Mouse (Mus musculus) thymus, adult 2 months (tissue): Measurements from ENCODE around the gene Irgq.

Source experiments
- CTCF ChIP-seq: fragments of 200-500 bp; IDR thresholded peaks from 2 replicates; pipeline ENCODE4 v1.5.1; 2012; ENCODE audit warnings: mild to moderate bottlenecking, control low read depth, low read length, moderate library complexity, borderline replicate concordance; ENCODE audit not compliant: control insufficient read depth, poor library complexity, insufficient read depth; ENCODE audit errors: extremely low read depth
- POLR2A ChIP-seq: fragments of 200-500 bp; IDR thresholded peaks from 2 replicates; pipeline ENCODE4 v1.6.1; 2012; ENCODE audit warnings: mild to moderate bottlenecking, low read length, control low read depth, moderate library complexity; ENCODE audit not compliant: control insufficient read depth, poor library complexity, insufficient read depth; ENCODE audit errors: extremely low read depth

DNA sequence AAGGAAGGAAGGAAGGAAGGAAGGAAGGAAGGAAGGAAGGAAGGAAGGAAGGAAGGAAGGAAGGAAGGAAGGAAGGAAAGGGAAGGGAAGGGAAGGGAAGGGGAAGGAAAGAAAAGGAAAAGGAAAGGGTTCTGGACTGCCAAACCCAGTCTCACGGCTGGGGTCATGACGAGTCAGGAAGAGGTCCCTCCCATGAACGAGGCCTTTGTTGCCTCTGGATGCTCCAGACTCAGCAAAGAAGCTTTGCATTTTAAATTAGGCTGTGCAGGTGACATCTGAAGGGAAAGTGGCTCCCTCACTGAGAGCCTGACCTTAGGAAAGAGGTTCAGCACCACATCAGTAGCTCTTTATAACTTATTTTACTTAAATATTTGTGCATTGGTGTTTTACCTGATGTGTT lies 11.4 kb upstream of the Irgq start:
- TF ChIP-seq CTCF: no peak
- no peak for TF ChIP-seq POLR2A
